Mouse (Mus musculus) erythroid progenitor cell, adult 5-6 weeks (primary cell): Measurements from ENCODE around the gene Hpgds. TPM values are rescaled to one million over a fixed set of nuclear protein-coding genes. Genes with fewer than 3 reads are reported as not detected.

Experiments
- total RNA-seq, 2 experiments: library from RNA; stranded (forward) in 1 of 2; stranded (reverse) in 1 of 2; fragments of 150-400 nt in 1 of 2; fragments of 186-747, 209-891 nt in 1 of 2; gene quantifications; 2 replicates each; pipeline versions ENCODE4 v1.2.3 to v1.2.4; 2015 to 2017; ENCODE audit warnings: low replicate concordance in 2 of 2

Hpgds gene
- total RNA-seq, 2 experiments from 2014 or later, result 5.4 to 14.3 TPM

Other genes with a start within 250 kb of the Hpgds start
- 18.4 and 40.2 TPM in 2 replicates for gene Smarcad1, start 102.3 kb downstream of the Hpgds start, total RNA-seq (2015; ENCODE audit: low replicate concordance)
- gene Smarcad1, start 102.3 kb downstream of the Hpgds start, total RNA-seq (2017; ENCODE audit: low replicate concordance), result 17.9 and 30.3 TPM in 2 replicates
- gene C130060K24Rik, start 236.2 kb upstream of the Hpgds start, total RNA-seq (2015; ENCODE audit: low replicate concordance), result not detected in 2 replicates
- not detected in 2 replicates for gene C130060K24Rik, start 236.2 kb upstream of the Hpgds start, total RNA-seq (2017; ENCODE audit: low replicate concordance)